Mouse (Mus musculus): Measurements from ENCODE around the gene Aldh3a1.

DNA sequence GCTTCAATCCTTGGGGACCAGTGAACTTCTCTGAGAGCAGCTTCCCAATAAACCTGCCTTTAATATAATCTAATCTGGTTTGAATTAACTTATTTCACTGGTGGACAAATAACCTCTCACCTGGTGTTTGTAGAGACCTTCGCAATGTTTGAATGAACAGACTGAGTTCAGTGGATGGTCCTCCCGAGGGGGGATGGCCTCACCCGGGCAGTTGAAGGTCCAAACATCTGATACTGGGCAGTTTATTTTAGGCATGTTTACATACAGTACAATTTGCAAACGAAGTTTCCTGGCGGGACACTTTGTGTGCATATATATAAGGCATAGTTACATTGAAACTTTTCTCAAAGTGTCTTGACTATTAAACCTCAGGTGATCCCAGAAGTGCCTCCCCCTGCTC lies 26.8 kb downstream of the Aldh3a1 start:
- TF ChIP-seq CTCF (IDR thresholded peaks at IDR 0.05; ENCODE audit: control insufficient read depth, insufficient read depth, insufficient read length), result no peak
- no peak for TF ChIP-seq CEBPB (IDR thresholded peaks at IDR 0.05; ENCODE audit: low read depth)
- no peak for TF ChIP-seq MYOG (IDR thresholded peaks at IDR 0.05; ENCODE audit: control insufficient read depth, extremely low read depth, insufficient read length)
- TF ChIP-seq MYOD1 (IDR thresholded peaks at IDR 0.05; ENCODE audit: control insufficient read depth, insufficient read length, low read depth), result no peak
- no peak for TF ChIP-seq MAX (IDR thresholded peaks at IDR 0.05)
- TF ChIP-seq USF1 (IDR thresholded peaks at IDR 0.05; ENCODE audit: low read depth), result no peak
- no peak for TF ChIP-seq FOSL1 (IDR thresholded peaks at IDR 0.05; ENCODE audit: insufficient read depth, low read length, poor library complexity, severe bottlenecking)
